Mouse (Mus musculus) hindbrain, embryonic 16.5 days (tissue): ENCODE measurements around the gene Serpinc1. TPM values are rescaled to one million over a fixed set of nuclear protein-coding genes. Genes with fewer than 3 reads are reported as not detected.

ENCODE experiments used
- polyA plus RNA-seq: library from polyadenylated mRNA; unstranded; fragments of >200 nt; fragmentation: Nextera tagmentation; extraction: Ambion mirVana; gene quantifications from 2 replicates; pipeline ENCODE4 v1.2.1, GENCODE M21; 2015

Gene Serpinc1
- polyA plus RNA-seq, 1 experiment from 2014 or later = 3.1 TPM

Other genes starting within 250 kb of the Serpinc1 start
- gene Rabgap1l, start 185.4 kb upstream of the Serpinc1 start, polyA plus RNA-seq = 30.0 and 32.7 TPM in 2 replicates
- gene Rc3h1, start 72.2 kb upstream of the Serpinc1 start, polyA plus RNA-seq = 5.0 and 6.0 TPM in 2 replicates
- 9.6 and 11.8 TPM in 2 replicates for gene Zbtb37, start 56.3 kb downstream of the Serpinc1 start, polyA plus RNA-seq
- 28.5 and 29.0 TPM in 2 replicates for gene Dars2, start 92.1 kb downstream of the Serpinc1 start, polyA plus RNA-seq
- gene Cenpl, start 92.1 kb downstream of the Serpinc1 start, polyA plus RNA-seq = 10.4 and 11.7 TPM in 2 replicates
- 17.2 and 21.1 TPM in 2 replicates for gene Klhl20, start 152.9 kb downstream of the Serpinc1 start, polyA plus RNA-seq
- gene Ankrd45, start 164.1 kb downstream of the Serpinc1 start, polyA plus RNA-seq = 29.8 and 32.0 TPM in 2 replicates
- gene Tex50, start 180.7 kb downstream of the Serpinc1 start, polyA plus RNA-seq = 0.87 and 1.1 TPM in 2 replicates